Mouse (Mus musculus): ENCODE measurements around the gene Sap30bp. TPM values are rescaled to one million over a fixed set of nuclear protein-coding genes. Genes with fewer than 3 reads are reported as not detected.

Sap30bp gene
- total RNA-seq (2021): 10 to 100 TPM; 40.8 to 42.5 TPM
- long read RNA-seq, experiment 1, transcript Sap30bp-203 (11 exons, 3,654 nt): major isoform, 21 of 40 reads
- long read RNA-seq, experiment 1, partial matches to known transcripts: 19 of 40 reads
- long read RNA-seq, experiment 1, other reads (novel, unspliced or antisense): 0 of 40 reads
- long read RNA-seq, experiment 2, transcript Sap30bp-203 (11 exons, 3,654 nt): major isoform, 11 of 22 reads
- long read RNA-seq, experiment 2, partial matches to known transcripts: 1 of 22 reads
- long read RNA-seq, experiment 2, other reads (novel, unspliced or antisense): 10 of 22 reads

GRCm38 (mm10) chr11:115933108-115933746 is at the start of gene Sap30bp, which contains the start of gene Recql5:
Sap30bp (plus strand) TSS chr11:115933282.
Recql5 (minus strand) TSS chr11:115933477.
- peak; percentile 96 to 97 for DNase-seq

DNA sequence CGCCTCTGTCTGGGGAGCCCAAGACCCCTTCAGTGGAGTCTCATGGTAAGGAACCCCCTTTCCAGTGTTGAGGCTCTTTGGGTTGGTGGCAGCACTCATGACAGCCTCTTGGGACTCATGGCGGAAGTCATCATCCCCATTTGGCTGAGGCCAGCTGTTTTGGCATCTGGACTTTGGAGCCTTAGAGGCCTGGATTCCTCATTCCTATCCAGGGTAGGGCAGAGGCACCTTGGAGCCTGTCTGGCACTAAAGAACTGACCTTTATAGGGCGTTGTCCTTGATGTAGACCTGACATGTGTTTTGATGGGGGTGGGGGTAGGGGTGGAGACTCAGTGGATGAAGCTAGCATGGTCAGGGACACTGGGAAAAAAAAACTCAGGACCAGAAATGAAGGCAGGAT is 48.7 kb upstream of the Sap30bp start:
- DNase-seq: no peak

- DNase-seq: no peak
Observed at GRCm38 (mm10) chr11:115885281-115885680, 47.8 kb upstream of the Sap30bp start.

DNA sequence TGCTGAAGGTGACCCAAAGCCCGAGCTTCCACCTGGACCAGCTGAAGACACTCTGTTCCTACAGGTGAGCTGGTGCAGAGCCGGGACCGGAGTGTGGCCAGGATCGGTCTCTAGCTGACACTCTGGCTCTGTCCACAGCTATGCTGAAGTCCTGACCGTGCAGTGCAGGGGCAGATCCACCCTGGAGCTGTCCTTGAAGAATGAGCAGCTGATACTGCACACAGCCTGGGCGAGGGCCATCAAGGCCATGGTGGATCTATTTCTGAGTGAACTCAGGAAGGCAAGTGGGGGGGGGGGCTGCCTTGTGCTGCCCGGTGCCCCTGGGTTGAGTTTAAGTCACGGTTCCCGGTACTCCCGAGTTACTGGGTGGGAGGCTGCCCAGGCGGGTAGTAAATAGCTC is 46.6 kb upstream of the Sap30bp start:
- DNase-seq: peak; percentile 45 to 49

DNA sequence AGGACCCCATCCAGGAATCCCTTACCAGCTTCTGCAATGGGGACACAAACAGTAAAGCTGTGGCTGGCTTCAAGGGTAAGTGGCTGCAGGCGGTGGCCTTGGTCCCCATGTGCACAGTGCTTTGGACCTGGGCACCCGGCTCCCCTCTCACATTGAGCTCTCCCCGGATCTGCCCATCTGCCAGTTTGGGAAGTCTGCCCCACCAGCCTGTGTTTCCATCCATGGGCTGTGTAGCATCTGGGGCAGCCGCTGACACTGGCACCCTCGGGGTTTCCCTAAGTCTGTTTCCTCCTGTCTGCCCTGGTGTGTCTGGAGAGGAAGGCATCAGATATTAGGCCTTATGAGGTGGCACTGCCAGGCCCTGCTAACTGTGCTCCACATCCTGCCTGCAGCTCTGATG is 45.1 kb upstream of the Sap30bp start:
- DNase-seq: no peak

GRCm38 (mm10) chr11:115889159-115889558 is 43.9 kb upstream of the Sap30bp start:
- no peak for DNase-seq

DNA sequence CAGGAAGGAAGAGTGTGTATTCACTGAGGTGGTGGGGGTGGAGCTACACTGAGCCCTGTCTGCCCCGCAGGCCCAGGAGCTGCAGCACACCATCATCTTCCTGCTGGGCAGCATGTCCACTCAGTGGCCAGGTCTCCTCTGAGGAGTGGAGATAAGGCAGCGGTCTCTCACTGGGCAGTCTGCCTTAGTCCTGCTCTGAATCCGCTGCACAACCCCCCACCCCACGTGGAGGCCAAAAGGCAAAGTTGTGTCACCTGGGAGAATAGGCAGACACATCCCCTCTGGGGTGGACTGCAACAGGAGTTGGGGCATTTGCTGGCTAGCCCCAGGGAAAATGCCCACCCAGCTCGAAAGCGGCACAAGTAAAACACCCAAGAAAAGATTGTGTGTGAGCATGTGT is 40.9 kb upstream of the Sap30bp start:
- DNase-seq: no peak

DNA sequence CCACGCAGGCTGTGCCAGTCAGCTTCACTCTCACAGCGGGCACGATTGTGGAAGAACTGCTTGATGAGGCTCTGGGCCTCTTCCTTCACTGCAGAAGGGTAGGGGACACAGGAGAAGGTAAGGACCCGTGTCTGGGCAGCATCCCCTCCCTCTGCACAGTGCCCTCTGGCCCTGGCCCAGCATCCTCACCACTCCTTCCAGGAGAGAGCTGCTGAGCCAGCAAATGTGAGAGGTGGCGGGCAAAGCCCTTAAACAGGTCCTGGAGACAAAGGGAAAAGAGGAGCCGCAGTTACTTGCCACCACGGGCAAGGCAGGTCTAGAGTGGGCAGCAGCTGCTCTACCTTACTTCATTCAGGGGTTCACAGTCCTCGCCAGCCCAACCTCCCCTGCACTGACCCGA is 40.0 kb upstream of the Sap30bp start:
- no peak for DNase-seq

GRCm38 (mm10) chr11:115894755-115895520 is 38.1 kb upstream of the Sap30bp start:
- DNase-seq: no peak

DNA sequence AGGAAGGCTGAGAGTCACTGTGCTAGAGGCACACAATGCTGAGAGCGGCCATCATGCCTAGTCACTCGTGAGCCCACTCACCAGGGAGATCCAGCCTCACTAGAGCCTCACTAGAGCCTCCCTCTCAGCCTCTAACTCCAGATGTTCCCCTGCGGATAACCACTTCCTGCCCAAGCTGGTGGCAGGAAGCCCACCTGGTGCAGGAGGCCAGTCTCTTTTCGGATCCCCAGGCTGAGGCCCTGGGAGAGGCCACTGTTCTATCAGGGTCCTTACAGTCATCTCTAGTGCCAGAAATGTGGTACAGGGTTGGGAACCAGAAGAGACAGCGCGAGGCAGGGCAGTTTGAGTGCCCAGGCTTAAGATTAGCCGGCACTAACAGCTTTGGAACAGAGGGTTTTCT is 34.6 kb upstream of the Sap30bp start:
- no peak for DNase-seq

GRCm38 (mm10) chr11:115898886-115899285 is 34.2 kb upstream of the Sap30bp start:
- DNase-seq: peak; percentile 38 to 63

GRCm38 (mm10) chr11:115899486-115900266 is 33.4 kb upstream of the Sap30bp start, which contains the start of gene Smim5:
Smim5 (plus strand) TSS chr11:115899966.
- DNase-seq: peak in 1 of 2 experiments; percentile 42

DNA sequence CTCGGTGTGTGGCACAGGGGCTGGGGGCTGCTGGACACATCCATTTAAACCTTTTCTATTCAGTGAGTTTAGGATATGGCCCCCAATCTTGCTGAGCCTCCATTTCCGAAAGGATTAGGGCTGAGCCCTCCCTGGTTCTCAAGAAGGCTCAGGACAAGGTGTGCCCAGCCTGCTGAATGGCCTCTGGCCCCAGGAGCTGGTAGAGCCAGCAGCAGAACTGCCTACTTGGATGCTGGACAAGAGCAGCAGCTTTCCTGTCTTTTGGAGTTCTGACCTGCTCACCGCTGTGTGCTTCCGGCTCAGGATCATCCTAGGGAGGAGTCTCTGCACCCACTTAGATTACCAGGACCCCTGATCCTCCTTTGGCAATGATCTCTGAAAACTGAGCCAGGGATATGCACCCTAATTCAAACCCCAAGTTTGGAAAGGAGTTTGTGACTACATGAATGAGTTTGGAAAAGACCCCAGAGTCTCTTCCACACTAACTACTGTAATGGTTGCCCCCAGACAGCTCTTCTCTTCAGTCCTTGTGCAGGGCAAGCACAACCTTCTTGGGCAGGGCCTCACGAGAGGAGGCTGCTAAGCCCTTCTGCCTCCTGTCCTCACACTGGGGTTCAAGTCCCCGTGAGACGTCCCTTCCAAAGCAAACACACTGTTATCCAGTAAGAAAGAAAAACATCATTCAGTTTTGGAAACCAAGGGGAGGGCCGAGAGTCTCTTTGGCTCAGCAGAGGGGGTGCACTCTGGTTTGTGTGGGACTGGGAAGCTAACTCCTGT is 32.3 kb upstream of the Sap30bp start:
- no peak for DNase-seq

GRCm38 (mm10) chr11:115901338-115902161 is 31.5 kb upstream of the Sap30bp start:
- DNase-seq: no peak

- no peak for DNase-seq
Observed at GRCm38 (mm10) chr11:115902177-115902576, 30.9 kb upstream of the Sap30bp start.

GRCm38 (mm10) chr11:115902831-115903230 is 30.3 kb upstream of the Sap30bp start:
- peak in 1 of 2 experiments; percentile 40 for DNase-seq

- no peak for DNase-seq
Observed at GRCm38 (mm10) chr11:115903384-115904230, 29.5 kb upstream of the Sap30bp start.

DNA sequence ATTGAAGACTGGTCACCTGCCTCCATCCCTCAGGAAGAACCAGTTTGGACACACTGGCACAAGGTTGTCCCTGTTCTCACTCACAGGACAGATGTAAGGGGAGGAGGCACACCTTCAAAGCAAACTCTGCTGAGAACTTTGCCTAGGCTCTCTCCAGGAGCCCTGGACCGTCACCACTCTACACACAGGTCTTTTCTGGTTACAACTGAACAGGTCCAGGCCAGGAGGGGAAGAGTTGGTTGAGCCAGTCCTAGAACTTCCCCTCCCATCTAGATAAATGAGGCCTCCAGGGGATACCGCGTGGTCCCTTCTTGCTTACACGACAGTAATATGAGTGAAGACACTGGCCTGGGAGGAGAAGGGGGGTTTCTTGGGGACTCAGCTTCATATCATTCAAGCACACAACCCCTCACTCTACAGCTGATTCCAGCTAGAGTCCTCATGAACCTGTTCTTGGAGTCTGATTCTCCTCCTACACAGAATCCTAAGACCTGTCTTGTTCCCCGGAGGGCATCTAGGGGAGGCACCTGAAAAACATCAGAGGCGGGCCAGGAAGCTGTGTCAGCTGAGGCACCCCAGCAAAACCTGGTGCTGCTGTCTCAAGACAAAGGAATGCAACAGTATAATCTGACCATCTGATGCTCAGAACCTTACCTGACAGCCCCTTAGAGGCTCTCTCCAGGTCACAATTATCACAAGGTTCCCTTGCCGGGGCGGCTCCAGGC is 28.7 kb upstream of the Sap30bp start:
- DNase-seq: no peak
